Mouse (Mus musculus) stomach, postnatal 0 days (tissue): ENCODE results near the gene Wdsub1.

ENCODE experiments used
- CTCF ChIP-seq: IDR thresholded peaks from 2 replicates; pipeline ENCODE4 v1.5.1; 2016; ENCODE audit warnings: antibody characterized with exemption, low read depth, mild to moderate bottlenecking, moderate library complexity
- EP300 ChIP-seq: optimal IDR thresholded peaks from 2 replicates; pipeline ENCODE3; 2016; ENCODE audit warnings: antibody characterized with exemption

GRCm38 (mm10) chr2:59821044-59821443 lies 61.3 kb downstream of the Wdsub1 start:
- TF ChIP-seq CTCF (no peak), EP300 (no peak)
